Mouse (Mus musculus) forebrain, embryonic 13.5 days (tissue): Measurements from ENCODE around the gene Gfra4. TPM values are rescaled to one million over a fixed set of nuclear protein-coding genes. Genes with fewer than 3 reads are reported as not detected.

ENCODE experiments used
- ATAC-seq: fragments of 200-750 bp; cut with Nextera tagmentation; 2 replicates; pipeline ENCODE4 v1.8.0; 2017
- H3K27ac ChIP-seq: fragments of 300-500 bp; sonication (generic); 2 replicates; pipeline ENCODE4 v1.5.1; 2015; ENCODE audit warnings: inconsistent platforms, mild to moderate bottlenecking, moderate library complexity
- H3K27me3 ChIP-seq: fragments of 300-500 bp; sonication (generic); 2 replicates; pipeline ENCODE4 v1.6.1; 2015; ENCODE audit warnings: mild to moderate bottlenecking, inconsistent platforms
- H3K36me3 ChIP-seq: fragments of 300-500 bp; sonication (generic); 2 replicates; pipeline ENCODE4 v1.6.1; 2015; ENCODE audit warnings: mild to moderate bottlenecking, inconsistent platforms; ENCODE audit not compliant: poor library complexity, severe bottlenecking
- H3K4me1 ChIP-seq: fragments of 300-500 bp; sonication (generic); 2 replicates; pipeline ENCODE4 v1.6.1; 2015; ENCODE audit warnings: inconsistent platforms
- H3K4me2 ChIP-seq: fragments of 300-500 bp; sonication (generic); 2 replicates; pipeline ENCODE4 v1.6.1; 2015; ENCODE audit warnings: inconsistent platforms, mild to moderate bottlenecking, moderate library complexity
- H3K4me3 ChIP-seq: fragments of 300-500 bp; sonication (generic); 2 replicates; pipeline ENCODE4 v1.5.1; 2015; ENCODE audit warnings: mild to moderate bottlenecking, inconsistent platforms
- H3K9ac ChIP-seq: fragments of 300-500 bp; sonication (generic); 2 replicates; pipeline ENCODE4 v1.6.1; 2015; ENCODE audit warnings: mild to moderate bottlenecking, inconsistent platforms
- H3K9me3 ChIP-seq: fragments of 300-500 bp; sonication (generic); replicated peaks from 2 replicates; pipeline ENCODE4 v1.6.1; 2016; ENCODE audit warnings: inconsistent platforms
- WGBS: fragments of 180-500 bp; shearing (Covaris S2); methylation state at CpG from one replicate; pipeline ENCODE4 v1.1.7; 2015; 5-methylcytosine and 5-hydroxymethylcytosine counted together
- polyA plus RNA-seq: library from polyadenylated mRNA; unstranded; fragments of >200 nt; fragmentation: Nextera tagmentation; extraction: Ambion mirVana; gene quantifications from 2 replicates; pipeline ENCODE4 v1.2.1, GENCODE M21; 2015

Gfra4 gene
- polyA plus RNA-seq, 1 experiment from 2014 or later, result 10.8 TPM

DNA sequence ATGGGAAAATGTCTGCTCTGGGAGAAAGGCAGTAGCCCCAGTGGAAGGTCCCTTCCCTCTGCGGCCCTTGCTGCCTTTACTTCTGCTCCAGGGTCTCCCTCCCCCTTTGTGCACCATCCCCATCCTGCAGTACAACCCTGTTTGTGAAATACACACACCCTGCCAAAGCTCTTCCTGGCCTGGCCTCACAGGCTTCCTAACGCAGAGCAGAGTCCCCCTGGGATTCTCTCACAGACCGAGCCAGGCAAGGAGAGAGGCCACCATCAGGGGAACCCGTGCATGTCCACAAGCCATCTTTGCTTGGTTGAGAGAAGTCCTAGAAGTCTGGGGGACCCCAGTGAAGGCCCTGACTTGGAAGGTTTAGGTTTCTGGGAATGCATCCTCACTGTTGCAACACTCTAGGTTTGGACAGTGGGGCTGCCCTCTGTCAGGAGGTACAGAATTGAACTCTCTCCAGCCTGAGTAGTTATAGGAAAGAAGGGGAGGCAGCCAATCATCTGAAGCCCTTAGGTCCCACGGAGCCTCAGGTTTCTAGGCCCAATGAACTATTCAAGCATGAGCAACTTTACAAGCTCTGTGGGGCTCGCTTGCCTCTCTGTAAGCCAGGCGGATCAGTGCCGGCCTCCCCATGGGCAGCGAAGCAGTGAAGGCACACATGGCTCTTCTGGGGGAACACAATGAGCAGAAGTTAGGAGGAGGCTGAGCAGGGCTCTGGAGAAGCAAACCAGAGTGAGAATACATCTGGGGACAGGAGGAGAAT is 17.1 kb upstream of the Gfra4 start:
- no peak overlapping the region for H3K27ac ChIP-seq
- peaks cover 19% of the 10 kb centered on the region for H3K4me1 ChIP-seq
- no peaks in the 10 kb centered on the region for H3K36me3 ChIP-seq
- H3K27me3 ChIP-seq, result peaks cover 60% of the 10 kb centered on the region
- H3K9me3 ChIP-seq, result no peaks in the 10 kb centered on the region
- H3K4me2 ChIP-seq, result no peak overlapping the region
- H3K4me3 ChIP-seq, result no peak overlapping the region
- no peak for ATAC-seq
- no peak overlapping the region for H3K9ac ChIP-seq
- 55% methylated on average over 9 of the region's 9 CpGs for WGBS

DNA sequence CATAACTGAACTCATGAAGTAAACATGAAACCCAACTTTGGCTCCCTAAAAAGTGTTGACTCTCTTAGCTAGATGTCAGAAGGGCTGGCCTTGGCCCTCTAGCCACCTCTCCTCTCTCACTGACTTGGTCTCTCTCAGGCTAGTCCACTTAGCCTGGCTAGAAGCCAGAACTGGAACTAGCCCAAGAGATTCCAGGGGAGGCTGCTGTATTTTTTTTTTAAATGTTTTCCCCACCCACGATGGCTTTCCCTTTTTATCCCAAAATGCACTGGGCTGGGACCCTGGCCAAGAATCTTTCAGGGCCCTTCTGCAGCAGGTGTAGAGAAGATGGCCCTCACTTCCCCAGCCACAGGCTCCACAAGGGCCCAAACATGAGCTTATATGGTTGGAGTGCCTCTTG is 16.5 kb upstream of the Gfra4 start:
- H3K36me3 ChIP-seq, result no peaks in the 10 kb centered on the region
- H3K4me1 ChIP-seq, result peaks cover 25% of the 10 kb centered on the region
- no peak overlapping the region for H3K9ac ChIP-seq
- H3K27me3 ChIP-seq, result peaks cover 60% of the 10 kb centered on the region
- no peak overlapping the region for H3K27ac ChIP-seq
- no peak for ATAC-seq
- 17% methylated on average over 1 of the region's 1 CpGs for WGBS
- H3K9me3 ChIP-seq, result no peaks in the 10 kb centered on the region
- no peak overlapping the region for H3K4me3 ChIP-seq
- no peak overlapping the region for H3K4me2 ChIP-seq

DNA sequence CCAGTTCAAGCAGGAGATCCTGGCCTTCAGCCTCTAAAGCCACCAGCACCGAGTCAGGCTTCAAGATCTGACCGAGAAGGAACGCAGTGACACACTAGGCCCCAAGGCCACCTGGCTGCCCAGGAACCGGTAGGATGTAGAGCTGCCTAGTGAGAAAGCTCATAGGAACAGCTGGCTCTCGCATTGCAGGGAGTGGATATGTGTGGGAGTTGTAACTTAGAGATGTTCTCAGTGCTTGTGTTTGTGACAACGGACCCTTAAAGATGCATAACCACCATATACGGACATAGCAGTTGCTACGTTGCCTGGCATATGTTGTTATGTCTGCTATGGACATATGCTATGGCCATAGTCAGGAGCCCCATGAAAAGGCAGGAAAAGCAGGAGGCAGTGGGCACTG is 15.8 kb upstream of the Gfra4 start:
- H3K9me3 ChIP-seq, result no peaks in the 10 kb centered on the region
- no peaks in the 10 kb centered on the region for H3K36me3 ChIP-seq
- ATAC-seq, result no peak
- H3K4me3 ChIP-seq, result no peak overlapping the region
- no peak overlapping the region for H3K27ac ChIP-seq
- no peak overlapping the region for H3K4me2 ChIP-seq
- no peak overlapping the region for H3K9ac ChIP-seq
- H3K27me3 ChIP-seq, result peaks cover 64% of the 10 kb centered on the region
- H3K4me1 ChIP-seq, result peaks cover 32% of the 10 kb centered on the region
- 94% methylated on average over 8 of the region's 8 CpGs for WGBS

DNA sequence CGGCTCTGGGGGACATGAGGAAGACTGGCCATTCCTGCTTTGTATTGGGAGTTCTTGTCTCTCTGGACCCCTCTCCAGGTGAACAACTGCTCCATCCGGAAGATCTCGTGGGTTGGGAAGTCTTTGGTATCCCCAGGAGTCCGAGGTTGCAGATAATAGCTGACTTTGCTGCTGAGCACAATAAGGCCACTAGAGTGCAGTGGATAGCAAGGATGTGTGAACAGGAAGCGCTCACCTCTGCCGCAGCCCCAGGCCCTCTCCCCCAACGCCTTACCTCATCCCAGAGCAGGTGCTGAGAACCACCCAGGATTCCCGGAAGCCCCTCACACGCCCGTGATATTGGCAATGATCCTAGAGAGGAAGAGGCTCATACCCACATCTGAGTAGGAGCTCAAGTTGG is 13.3 kb upstream of the Gfra4 start:
- 2% methylated on average over 10 of the region's 10 CpGs for WGBS
- peaks cover 65% of the 10 kb centered on the region for H3K27me3 ChIP-seq
- peaks cover 30% of the 10 kb centered on the region for H3K4me1 ChIP-seq
- no peak overlapping the region for H3K4me3 ChIP-seq
- peak; percentile 19; the same call in 1 of the 2 replicates for ATAC-seq
- H3K36me3 ChIP-seq, result no peaks in the 10 kb centered on the region
- H3K4me2 ChIP-seq, result no peak overlapping the region
- H3K9ac ChIP-seq, result no peak overlapping the region
- no peaks in the 10 kb centered on the region for H3K9me3 ChIP-seq
- H3K27ac ChIP-seq, result no peak overlapping the region

DNA sequence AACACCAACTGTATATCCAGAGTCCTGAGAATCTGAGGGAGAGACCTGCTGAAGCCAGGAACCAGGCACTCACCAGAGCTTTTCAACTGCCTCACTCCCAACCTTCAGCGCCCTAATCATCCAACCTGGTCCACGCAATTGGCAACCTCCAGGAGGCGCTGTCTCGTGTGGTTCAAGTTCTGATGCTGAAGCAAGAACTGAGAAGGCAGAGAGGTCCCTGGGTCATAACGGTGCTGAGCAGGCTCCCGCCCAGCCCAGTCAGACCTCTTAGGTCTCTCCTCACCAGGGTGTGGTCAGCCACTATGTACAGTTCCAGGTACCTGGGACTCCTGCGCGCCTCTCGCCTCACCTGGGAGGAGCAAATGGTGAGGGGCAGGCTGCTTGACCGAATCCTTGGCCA is 12.7 kb upstream of the Gfra4 start:
- 4% methylated on average over 10 of the region's 10 CpGs for WGBS
- H3K4me3 ChIP-seq, result no peak overlapping the region
- peaks cover 30% of the 10 kb centered on the region for H3K4me1 ChIP-seq
- 0 out of 2 replicates have a peak overlapping the region, but pooled peaks have one; percentile 56 for H3K4me2 ChIP-seq
- no peaks in the 10 kb centered on the region for H3K36me3 ChIP-seq
- H3K9ac ChIP-seq, result no peak overlapping the region
- H3K27ac ChIP-seq, result no peak overlapping the region
- peak; percentile 33 for ATAC-seq
- peaks cover 67% of the 10 kb centered on the region for H3K27me3 ChIP-seq
- no peaks in the 10 kb centered on the region for H3K9me3 ChIP-seq

DNA sequence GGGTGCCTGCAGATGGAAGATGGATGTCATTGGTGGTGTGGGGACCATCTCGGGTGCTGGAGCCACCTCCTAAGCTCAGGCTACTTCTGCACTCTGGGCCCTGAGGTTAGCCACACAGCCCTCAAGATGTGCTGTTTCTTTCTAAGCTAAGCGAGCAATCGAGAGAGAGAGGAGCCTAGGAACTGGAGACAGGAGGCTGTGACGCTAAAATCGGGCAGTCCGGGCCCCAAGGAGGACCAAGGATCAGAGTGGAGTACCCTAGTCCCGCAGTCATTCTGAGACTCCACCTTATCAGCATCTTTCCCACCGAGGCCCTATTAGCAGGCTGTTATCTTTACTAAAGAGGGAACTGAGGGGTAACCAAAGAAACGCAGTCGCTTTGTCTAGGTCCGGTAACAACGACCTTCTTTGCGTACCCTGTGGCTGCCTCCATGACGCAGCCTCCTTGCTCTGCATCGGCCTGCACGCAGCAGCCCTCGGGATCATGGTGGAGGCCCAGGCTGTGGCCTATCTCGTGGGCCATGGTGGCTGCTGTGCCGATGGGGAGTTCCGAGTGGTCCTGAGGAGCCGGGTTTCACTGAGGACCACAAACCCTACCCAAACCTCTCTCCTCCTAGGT is 11.9 kb upstream of the Gfra4 start:
- no peak overlapping the region for H3K27ac ChIP-seq
- 2% methylated on average over 21 of the region's 21 CpGs for WGBS
- H3K9me3 ChIP-seq, result no peaks in the 10 kb centered on the region
- peaks cover 30% of the 10 kb centered on the region for H3K4me1 ChIP-seq
- ATAC-seq, result no peak
- peaks cover 67% of the 10 kb centered on the region for H3K27me3 ChIP-seq
- peak overlapping the region; percentile 29 for H3K4me3 ChIP-seq
- peak overlapping the region; percentile 56 for H3K4me2 ChIP-seq
- no peaks in the 10 kb centered on the region for H3K36me3 ChIP-seq
- H3K9ac ChIP-seq, result peak overlapping the region; percentile 30; the same call in 1 of the 2 replicates

DNA sequence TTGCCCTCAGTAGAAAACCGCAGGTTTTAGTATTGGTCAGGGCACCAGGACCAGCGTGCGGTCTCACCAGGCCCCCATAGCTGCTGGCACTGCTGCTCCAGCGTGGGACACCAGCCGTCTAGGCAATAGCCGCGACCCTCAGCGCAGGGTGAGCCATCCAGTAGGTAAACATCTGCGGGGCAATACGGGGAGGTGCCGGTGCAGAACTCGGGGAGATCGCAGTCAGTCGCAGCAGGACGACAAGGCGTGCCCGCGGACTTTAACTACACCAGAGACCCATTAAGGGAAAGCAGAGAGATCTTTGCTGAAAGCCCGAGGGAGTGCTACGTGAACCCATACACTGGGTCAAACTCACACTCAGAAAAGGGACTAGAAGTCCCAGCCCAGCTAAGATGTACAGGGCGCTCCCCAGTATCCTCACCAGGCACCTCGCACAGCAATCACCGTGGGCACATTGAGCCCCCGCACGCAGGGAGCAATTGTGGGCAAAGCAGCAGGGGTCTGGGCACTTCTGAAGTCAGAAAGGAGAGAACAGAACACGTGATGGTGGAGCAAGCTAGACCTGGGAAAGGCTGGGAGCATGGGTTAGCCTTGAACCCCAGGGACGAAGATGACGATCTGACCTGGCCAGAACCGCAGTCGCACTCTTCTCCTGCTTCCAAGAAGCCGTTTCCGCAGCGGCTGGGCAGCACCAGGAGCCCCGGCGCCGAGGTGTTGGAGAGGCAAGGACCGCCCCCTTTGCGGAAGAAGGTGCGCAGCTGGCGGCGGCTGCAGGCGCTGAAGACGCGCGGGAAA is 11.2 kb upstream of the Gfra4 start:
- Histone ChIP-seq H3K9ac (no peak overlapping the region), H3K4me3 (peak overlapping the region; percentile 29), H3K36me3 (no peaks in the 10 kb centered on the region), H3K27ac (no peak overlapping the region), H3K4me1 (peaks cover 24% of the 10 kb centered on the region), H3K9me3 (no peaks in the 10 kb centered on the region), H3K4me2 (peak overlapping the region; percentile 56), H3K27me3 (peaks cover 67% of the 10 kb centered on the region)
- ATAC-seq, result no peak; the same call in 1 of the 2 replicates
- WGBS, result under 1% methylated on average over 45 of the region's 45 CpGs

DNA sequence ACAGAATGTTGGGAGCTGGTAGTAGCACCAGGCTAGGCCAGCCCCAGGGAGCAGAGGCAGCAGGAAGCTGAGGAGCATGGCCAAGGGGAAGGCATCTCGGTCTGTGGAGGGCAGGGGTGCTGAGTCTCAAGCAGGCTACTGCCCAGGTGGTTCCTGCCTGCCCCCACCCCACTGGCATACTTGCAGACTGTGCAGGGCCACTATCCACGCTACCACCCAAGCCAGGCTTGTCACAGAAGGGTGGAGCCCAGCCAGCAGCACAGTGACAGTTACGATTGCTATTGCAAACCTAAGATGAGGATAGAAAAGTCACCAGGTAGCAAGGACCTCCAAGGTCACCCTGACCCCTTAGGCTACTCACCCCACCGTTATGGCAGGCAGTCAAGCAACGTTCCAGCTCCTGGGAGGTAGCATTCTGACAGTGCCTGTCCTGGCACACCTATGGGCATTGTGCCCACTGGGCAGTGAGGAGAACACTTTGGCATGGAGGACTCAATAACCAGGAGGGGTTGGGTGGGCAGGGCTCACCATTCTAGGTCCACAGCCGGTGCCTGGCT is 10.1 kb upstream of the Gfra4 start:
- 68% methylated on average over 6 of the region's 6 CpGs for WGBS
- H3K4me1 ChIP-seq, result peaks cover 24% of the 10 kb centered on the region
- no peaks in the 10 kb centered on the region for H3K36me3 ChIP-seq
- H3K9me3 ChIP-seq, result no peaks in the 10 kb centered on the region
- no peak for ATAC-seq
- H3K9ac ChIP-seq, result no peak overlapping the region
- H3K27me3 ChIP-seq, result peaks cover 65% of the 10 kb centered on the region
- H3K4me3 ChIP-seq, result no peak overlapping the region
- H3K27ac ChIP-seq, result no peak overlapping the region
- no peak overlapping the region for H3K4me2 ChIP-seq

DNA sequence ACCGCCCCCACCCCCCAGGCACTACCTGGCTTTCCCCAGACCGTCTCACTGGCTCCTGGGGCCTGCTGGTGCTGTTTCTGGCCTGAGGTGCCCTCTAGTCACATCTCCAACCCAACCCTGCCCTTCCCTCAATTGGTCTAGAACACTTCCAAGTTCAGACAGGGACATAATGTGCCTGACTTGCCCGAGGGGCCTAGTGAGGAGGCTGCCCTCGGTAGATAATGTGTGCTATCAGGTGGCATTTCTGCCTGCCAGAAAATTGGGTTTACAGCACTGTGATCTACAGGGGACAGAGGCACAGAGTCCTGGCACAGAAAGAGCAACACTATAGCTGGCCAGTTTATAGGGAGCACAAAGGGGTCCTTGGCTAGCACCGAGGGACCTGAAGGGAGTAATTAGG is 9.2 kb upstream of the Gfra4 start:
- Histone ChIP-seq H3K27me3 (peaks cover 61% of the 10 kb centered on the region), H3K4me3 (no peak overlapping the region)
- no peak for ATAC-seq

DNA sequence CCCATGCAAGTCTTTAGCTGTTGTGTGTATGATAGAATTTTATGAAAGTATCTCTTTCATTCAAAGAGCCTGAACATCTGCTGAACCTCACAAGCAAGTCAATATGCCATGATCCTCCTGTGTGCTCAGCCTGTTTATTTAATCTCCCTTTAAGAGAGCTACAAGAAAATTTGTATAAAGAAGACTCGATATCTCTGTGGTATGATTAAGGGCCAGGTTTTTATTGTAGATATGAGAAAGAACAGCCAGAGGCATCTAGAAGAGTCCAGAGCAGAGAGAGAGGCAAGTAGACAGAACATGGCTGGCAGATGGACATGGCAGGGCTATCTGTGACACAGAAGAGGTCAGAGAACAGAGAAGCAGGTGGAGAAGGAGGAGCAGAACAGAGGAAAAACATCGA is 3.1 kb upstream of the Gfra4 start:
- H3K27me3 ChIP-seq, result peaks cover 26% of the 10 kb centered on the region

More for the DNA sequence above, 9.2 kb upstream of the Gfra4 start:
- Histone ChIP-seq H3K4me1 (peaks cover 24% of the 10 kb centered on the region), H3K4me2 (no peak overlapping the region), H3K9ac (no peak overlapping the region), H3K36me3 (no peaks in the 10 kb centered on the region), H3K27ac (no peak overlapping the region), H3K9me3 (no peaks in the 10 kb centered on the region)
- 74% methylated on average over 5 of the region's 5 CpGs for WGBS

DNA sequence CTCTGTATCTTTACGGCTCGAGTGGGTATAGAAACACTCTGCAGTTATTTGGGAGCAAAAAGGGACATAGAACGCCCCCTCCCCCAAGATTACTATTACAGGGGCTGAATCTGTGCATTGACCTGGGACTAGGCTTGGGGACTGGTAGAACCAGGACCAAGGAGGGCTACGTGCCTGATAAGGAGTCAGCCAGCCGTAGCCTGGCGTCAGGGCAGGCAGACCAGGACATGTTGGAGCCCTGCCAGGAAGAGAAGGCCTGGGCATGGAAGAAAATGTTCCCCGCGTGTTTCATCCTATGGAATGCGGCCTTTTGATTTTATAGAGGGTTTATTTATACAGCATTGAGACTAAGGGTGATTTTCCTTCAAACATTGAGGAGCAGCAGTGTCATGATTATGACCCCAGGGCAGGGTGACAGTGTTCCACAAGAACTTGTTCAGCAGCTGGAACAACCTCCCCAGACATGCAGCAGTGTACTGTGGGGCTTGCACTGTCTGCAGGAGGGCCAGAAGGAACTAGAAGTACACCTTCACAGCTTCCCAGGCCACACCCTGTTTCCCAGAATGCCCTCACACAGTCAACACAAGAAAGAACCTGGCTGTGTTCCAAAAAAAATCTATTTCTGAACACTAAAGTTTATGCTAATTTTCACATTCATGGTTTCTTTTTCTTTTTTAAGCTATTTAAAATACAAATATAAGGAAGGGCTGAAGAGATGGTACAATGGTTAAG is 2.3 kb upstream of the Gfra4 start:
- 86% methylated on average over 9 of the region's 9 CpGs for WGBS

More for the DNA sequence above, 3.1 kb upstream of the Gfra4 start:
- Histone ChIP-seq H3K4me3 (no peak overlapping the region), H3K9me3 (no peaks in the 10 kb centered on the region), H3K9ac (no peak overlapping the region), H3K4me2 (no peak overlapping the region), H3K36me3 (no peaks in the 10 kb centered on the region), H3K27ac (no peak overlapping the region), H3K4me1 (peaks cover 6% of the 10 kb centered on the region; the same call in 1 of the 2 replicates)
- whole genome bisulfite sequencing, result 84% methylated on average over 2 of the region's 2 CpGs
- no peak for ATAC-seq

More for the DNA sequence above, 2.3 kb upstream of the Gfra4 start:
- Histone ChIP-seq H3K27ac (no peak overlapping the region), H3K4me3 (no peak overlapping the region), H3K27me3 (peaks cover 33% of the 10 kb centered on the region), H3K4me1 (peaks cover 14% of the 10 kb centered on the region), H3K9me3 (no peaks in the 10 kb centered on the region), H3K4me2 (no peak overlapping the region), H3K9ac (no peak overlapping the region), H3K36me3 (no peaks in the 10 kb centered on the region)
- ATAC-seq, result no peak
